Mouse (Mus musculus): Measurements from ENCODE around the gene Olfr740. TPM values are rescaled to one million over a fixed set of nuclear protein-coding genes. Genes with fewer than 3 reads are reported as not detected.

The Olfr740 gene
- not detected in 2 replicates for polyA plus RNA-seq (2015; fragmentation: Nextera tagmentation; extraction: Ambion mirVana)

DNA sequence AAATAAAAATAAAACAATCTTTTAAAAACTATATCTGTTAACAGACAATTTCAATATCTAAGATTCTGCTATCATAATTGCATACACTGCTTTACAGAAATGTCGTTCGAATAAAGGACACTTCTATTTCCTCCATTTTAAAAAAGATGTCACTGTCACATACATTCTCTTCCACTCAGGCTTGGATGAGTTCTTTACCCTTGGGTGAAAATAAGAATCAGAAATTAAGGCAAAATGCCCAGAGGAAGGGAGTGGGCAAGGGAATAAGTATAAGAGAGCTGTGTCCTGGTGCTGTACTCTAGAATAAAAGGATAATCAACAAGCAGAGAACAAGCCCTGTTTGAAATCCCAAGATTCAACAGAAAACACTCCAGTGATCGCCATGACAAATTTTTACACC lies at the start of gene Olfr740:
Gene Olfr740, plus strand, starts transcription at position 301 of the 400 bp plus-strand sequence.
- H3K9ac ChIP-seq: no peak within 1 kb of the TSS
- no peak for ATAC-seq (ENCODE audit: low read depth)
- H3K36me3 ChIP-seq: no peaks in the 10 kb centered on the region
- no peaks in the 10 kb centered on the region for H3K27me3 ChIP-seq
- WGBS: 81% methylated on average over 3 of the region's 3 CpGs
- no peak within 1 kb of the TSS for H3K4me3 ChIP-seq
- no peak within 1 kb of the TSS for H3K27ac ChIP-seq (replicated peaks)
- H3K4me1 ChIP-seq (replicated peaks): no peaks in the 10 kb centered on the region
- no peaks in the 10 kb centered on the region for H3K9me3 ChIP-seq
- H3K4me2 ChIP-seq: no peak within 1 kb of the TSS

DNA sequence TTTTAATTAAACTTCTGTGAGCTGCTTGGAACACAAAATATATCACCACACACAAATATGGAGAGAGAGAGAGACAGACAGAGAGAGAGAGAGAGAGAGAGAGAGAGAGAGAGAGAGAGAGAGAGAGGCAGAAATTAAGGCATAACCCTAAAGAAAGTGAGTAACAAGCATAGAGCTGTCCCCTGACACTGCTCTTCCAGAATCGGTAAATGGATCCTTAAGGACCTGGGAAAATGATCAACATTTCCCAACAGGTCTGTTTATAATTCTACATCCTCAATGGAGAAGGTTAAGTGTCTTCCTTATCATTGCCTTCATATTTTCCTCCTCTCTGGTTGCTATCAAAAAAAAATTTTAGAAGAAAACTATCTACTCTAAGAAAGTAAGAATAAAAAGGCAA lies 38.1 kb upstream of the Olfr740 start, which contains the start of gene Olfr738:
Gene Olfr738, plus strand, starts transcription at position 301 of the 400 bp plus-strand sequence.
- H3K9me3 ChIP-seq: no peaks in the 10 kb centered on the region

DNA sequence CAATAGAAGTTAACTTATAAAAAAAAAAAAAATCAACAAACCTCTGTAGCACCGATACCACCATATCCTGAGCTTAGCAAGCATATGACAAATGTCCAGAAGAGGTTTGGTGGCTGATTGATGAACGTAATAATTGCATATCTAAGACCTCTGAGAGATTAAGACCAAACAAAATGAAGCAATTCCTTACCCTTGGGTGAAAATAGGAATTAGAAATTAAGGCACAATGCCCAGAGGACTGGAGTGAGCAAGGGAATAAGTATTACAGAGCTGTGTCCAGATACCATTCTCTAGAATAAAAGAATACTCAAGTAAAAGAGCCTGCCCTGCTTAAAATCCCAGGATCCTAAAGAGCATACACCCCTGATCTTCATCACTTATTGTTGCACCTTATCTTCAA lies 27.0 kb upstream of the Olfr740 start, which contains the start of gene Olfr739:
Gene Olfr739, plus strand, starts transcription at position 301 of the 400 bp plus-strand sequence.
- no peak within 1 kb of the TSS for H3K9ac ChIP-seq
- H3K9me3 ChIP-seq: no peaks in the 10 kb centered on the region
- H3K27ac ChIP-seq (replicated peaks): no peak within 1 kb of the TSS
- H3K4me2 ChIP-seq: no peak within 1 kb of the TSS
- ATAC-seq (ENCODE audit: low read depth): no peak
- no peaks in the 10 kb centered on the region for H3K27me3 ChIP-seq
- 82% methylated on average over 2 of the region's 2 CpGs for WGBS
- H3K4me3 ChIP-seq: no peak within 1 kb of the TSS
- no peaks in the 10 kb centered on the region for H3K36me3 ChIP-seq
- H3K4me1 ChIP-seq (replicated peaks): no peaks in the 10 kb centered on the region

More for the DNA sequence above, 38.1 kb upstream of the Olfr740 start, which contains the start of gene Olfr738:
- no peak within 1 kb of the TSS for H3K27ac ChIP-seq (replicated peaks)
- no peak for ATAC-seq (ENCODE audit: low read depth)
- 88% methylated on average over 1 of the region's 1 CpGs for WGBS
- no peaks in the 10 kb centered on the region for H3K4me1 ChIP-seq (replicated peaks)
- no peak within 1 kb of the TSS for H3K4me2 ChIP-seq
- H3K36me3 ChIP-seq: no peaks in the 10 kb centered on the region
- H3K4me3 ChIP-seq: no peak within 1 kb of the TSS
- no peak within 1 kb of the TSS for H3K9ac ChIP-seq
- no peaks in the 10 kb centered on the region for H3K27me3 ChIP-seq

DNA sequence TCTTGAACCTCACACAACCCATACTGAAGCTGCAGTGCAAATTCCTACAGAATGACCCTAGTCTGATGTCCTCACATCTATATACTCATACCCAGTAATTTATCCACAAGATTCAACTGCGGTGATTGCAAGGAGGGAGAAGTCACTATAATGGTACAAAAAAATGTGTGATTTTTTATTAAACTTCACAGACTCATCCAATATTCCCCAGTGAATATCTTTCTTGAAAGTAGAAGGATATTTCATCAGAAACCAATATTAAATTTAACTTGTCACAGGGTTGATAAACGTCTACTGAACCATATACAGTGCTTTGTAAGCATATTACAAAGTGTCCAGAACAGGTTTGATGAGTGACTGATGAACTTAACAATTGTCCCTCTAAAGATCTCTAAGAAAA lies 27.1 kb downstream of the Olfr740 start, which contains the start of gene Olfr741:
Gene Olfr741, plus strand, starts transcription at position 301 of the 400 bp plus-strand sequence.
- H3K4me1 ChIP-seq (replicated peaks): no peaks in the 10 kb centered on the region
- H3K9ac ChIP-seq: no peak within 1 kb of the TSS
- no peak for ATAC-seq (ENCODE audit: low read depth)
- no peaks in the 10 kb centered on the region for H3K36me3 ChIP-seq
- no peak within 1 kb of the TSS for H3K4me3 ChIP-seq
- no peaks in the 10 kb centered on the region for H3K27me3 ChIP-seq
- no peak within 1 kb of the TSS for H3K4me2 ChIP-seq
- H3K27ac ChIP-seq (replicated peaks): no peak within 1 kb of the TSS
- no peaks in the 10 kb centered on the region for H3K9me3 ChIP-seq
- 66% methylated on average over 2 of the region's 2 CpGs for WGBS

DNA sequence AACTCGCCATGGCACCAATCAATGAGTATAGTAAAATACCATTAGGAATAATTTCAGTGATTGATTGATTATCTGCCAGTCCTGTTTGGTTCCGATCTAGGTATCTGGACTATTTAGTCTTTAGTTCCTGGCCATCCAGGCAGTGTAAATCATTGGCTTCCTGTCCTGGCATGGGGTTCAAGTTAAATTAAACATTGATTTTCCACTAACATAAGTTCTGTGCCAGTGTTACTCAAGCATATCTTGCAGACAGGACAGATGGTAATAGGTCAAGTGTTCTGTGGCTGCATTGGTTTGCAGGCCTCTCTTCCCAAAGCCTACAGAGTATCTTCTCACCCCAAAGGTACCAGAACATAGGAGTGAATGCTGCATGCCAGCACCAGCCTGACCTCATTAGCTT lies 33.1 kb downstream of the Olfr740 start:
- Histone ChIP-seq H3K4me2 (no peak overlapping the region), H3K9ac (no peak overlapping the region), H3K27me3 (no peaks in the 10 kb centered on the region), H3K36me3 (no peaks in the 10 kb centered on the region), H3K4me1 (replicated peaks) (no peaks in the 10 kb centered on the region), H3K27ac (replicated peaks) (no peak overlapping the region), H3K9me3 (no peaks in the 10 kb centered on the region), H3K4me3 (no peak overlapping the region)
- no peak for ATAC-seq (ENCODE audit: low read depth)
- WGBS: 83% methylated on average over 2 of the region's 2 CpGs

DNA sequence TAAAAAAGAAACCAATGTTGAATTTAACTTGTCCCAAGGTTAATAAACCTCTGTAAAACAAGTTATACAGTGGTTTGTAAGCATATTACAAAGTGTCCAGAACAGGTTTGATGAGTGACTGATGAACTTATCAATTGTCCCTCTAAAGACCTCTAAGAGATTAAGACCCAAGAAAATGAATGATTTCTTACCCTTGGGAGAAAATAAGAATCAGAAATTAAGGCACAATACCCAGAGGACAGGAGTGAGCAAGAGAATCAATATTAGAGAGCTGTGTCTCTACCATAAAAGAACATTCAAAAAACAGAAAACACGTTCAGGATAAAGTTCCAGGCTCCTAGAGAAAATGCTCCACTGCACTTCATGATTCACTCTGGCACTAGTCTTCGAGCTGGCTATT lies 58.0 kb downstream of the Olfr740 start, which contains the start of gene Olfr742:
Gene Olfr742, plus strand, starts transcription at position 301 of the 400 bp plus-strand sequence.
- no peaks in the 10 kb centered on the region for H3K9me3 ChIP-seq
- H3K36me3 ChIP-seq: no peaks in the 10 kb centered on the region
- 61% methylated on average over 2 of the region's 2 CpGs for WGBS
- no peak for ATAC-seq (ENCODE audit: low read depth)
- no peak within 1 kb of the TSS for H3K27ac ChIP-seq (replicated peaks)
- no peak within 1 kb of the TSS for H3K4me3 ChIP-seq
- H3K27me3 ChIP-seq: no peaks in the 10 kb centered on the region
- no peak within 1 kb of the TSS for H3K4me2 ChIP-seq
- H3K4me1 ChIP-seq (replicated peaks): no peaks in the 10 kb centered on the region
- H3K9ac ChIP-seq: no peak within 1 kb of the TSS

Other genes starting within 250 kb of the Olfr740 start
- not detected in 2 replicates for gene Olfr731, start 203.7 kb upstream of the Olfr740 start, polyA plus RNA-seq (2015; fragmentation: Nextera tagmentation; extraction: Ambion mirVana)
- not detected in 2 replicates for gene Olfr732, start 161.3 kb upstream of the Olfr740 start, polyA plus RNA-seq (2015; fragmentation: Nextera tagmentation; extraction: Ambion mirVana)
- gene Olfr733, start 144.0 kb upstream of the Olfr740 start, polyA plus RNA-seq (2015; fragmentation: Nextera tagmentation; extraction: Ambion mirVana): not detected in 2 replicates
- not detected in 2 replicates for gene Olfr734, start 118.8 kb upstream of the Olfr740 start, polyA plus RNA-seq (2015; fragmentation: Nextera tagmentation; extraction: Ambion mirVana)
- gene Olfr735, start 96.7 kb upstream of the Olfr740 start, polyA plus RNA-seq (2015; fragmentation: Nextera tagmentation; extraction: Ambion mirVana): not detected in 2 replicates
- not detected in 2 replicates for gene Tlr11, start 87.6 kb upstream of the Olfr740 start, polyA plus RNA-seq (2015; fragmentation: Nextera tagmentation; extraction: Ambion mirVana)
- not detected in 2 replicates for gene Olfr736, start 64.4 kb upstream of the Olfr740 start, polyA plus RNA-seq (2015; fragmentation: Nextera tagmentation; extraction: Ambion mirVana)
- not detected in 2 replicates for gene Olfr738, start 38.0 kb upstream of the Olfr740 start, polyA plus RNA-seq (2015; fragmentation: Nextera tagmentation; extraction: Ambion mirVana)
- gene Olfr739, start 26.9 kb upstream of the Olfr740 start, polyA plus RNA-seq (2015; fragmentation: Nextera tagmentation; extraction: Ambion mirVana): not detected in 2 replicates
- not detected in 2 replicates for gene Olfr741, start 27.2 kb downstream of the Olfr740 start, polyA plus RNA-seq (2015; fragmentation: Nextera tagmentation; extraction: Ambion mirVana)
- not detected in 2 replicates for gene Olfr742, start 58.1 kb downstream of the Olfr740 start, polyA plus RNA-seq (2015; fragmentation: Nextera tagmentation; extraction: Ambion mirVana)
- not detected in 2 replicates for gene Olfr743, start 76.3 kb downstream of the Olfr740 start, polyA plus RNA-seq (2015; fragmentation: Nextera tagmentation; extraction: Ambion mirVana)
- gene Olfr744, start 169.3 kb downstream of the Olfr740 start, polyA plus RNA-seq (2015; fragmentation: Nextera tagmentation; extraction: Ambion mirVana): not detected in 2 replicates
- not detected in 2 replicates for gene Olfr745, start 193.8 kb downstream of the Olfr740 start, polyA plus RNA-seq (2015; fragmentation: Nextera tagmentation; extraction: Ambion mirVana)
- not detected in 2 replicates for gene Olfr746, start 201.5 kb downstream of the Olfr740 start, polyA plus RNA-seq (2015; fragmentation: Nextera tagmentation; extraction: Ambion mirVana)
- not detected in 2 replicates for gene Olfr747, start 247.7 kb downstream of the Olfr740 start, polyA plus RNA-seq (2015; fragmentation: Nextera tagmentation; extraction: Ambion mirVana)